Mouse (Mus musculus): Measurements from ENCODE around the gene Zscan4-ps2. TPM values are rescaled to one million over a fixed set of nuclear protein-coding genes. Genes with fewer than 3 reads are reported as not detected.
"Not testable (repeated sequence)": the region's sequence is repeated elsewhere in the genome, so short reads cannot be mapped to it uniquely, and the experiment has no call there.

The Zscan4-ps2 gene
- not detected for total RNA-seq (2021)
- long read RNA-seq, experiment 1: 0 reads
- long read RNA-seq, experiment 2: 0 reads

- H3K4me3 ChIP-seq; H3K27ac ChIP-seq; DNase-seq; intact Hi-C loops (cut with DNase I): not testable (repeated sequence)
Measured at GRCm38 (mm10) chr7:11514010-11514409, at the start of gene Zscan4-ps2. TSS of gene Zscan4-ps2 (plus strand) at chr7:11514310.

Other genes starting within 250 kb of the Zscan4-ps2 start
- gene Zscan4e, start 203.6 kb upstream of the Zscan4-ps2 start, total RNA-seq (2021): not detected
- not detected for gene Zscan4f, start 116.4 kb upstream of the Zscan4-ps2 start, total RNA-seq (2021)
- not detected for gene Zscan4-ps3, start 95.0 kb downstream of the Zscan4-ps2 start, total RNA-seq (2021)
- not detected for gene Vmn1r72, start 165.8 kb downstream of the Zscan4-ps2 start, total RNA-seq (2021)
- not detected for gene Vmn1r73, start 216.0 kb downstream of the Zscan4-ps2 start, total RNA-seq (2021)